Mouse (Mus musculus) limb, embryonic 11.5 days (tissue): Measurements from ENCODE around the gene Rrbp1. TPM values are rescaled to one million over a fixed set of nuclear protein-coding genes. Genes with fewer than 3 reads are reported as not detected.

ENCODE experiments used
- ATAC-seq: fragments of 200-750 bp; cut with Nextera tagmentation; 2 replicates; pipeline ENCODE4 v1.8.0; 2017; ENCODE audit warnings: low read depth; ENCODE audit not compliant: insufficient number of reproducible peaks, low FRiP score, low TSS enrichment
- DNase-seq: peaks from one replicate; pipeline ENCODE4 v3.0.0-alpha.2; 2015; ENCODE audit warnings: low spot score
- H3K27ac ChIP-seq: fragments of 300-500 bp; sonication (generic); replicated peaks from 2 replicates; pipeline ENCODE4 v1.5.1; 2014; ENCODE audit warnings: low read depth, mild to moderate bottlenecking, low read length
- H3K27me3 ChIP-seq: fragments of 300-500 bp; sonication (generic); 2 replicates; pipeline ENCODE4 v1.6.1; 2014; ENCODE audit warnings: mild to moderate bottlenecking, low read length, mixed read lengths; ENCODE audit not compliant: control insufficient read depth, insufficient read depth
- H3K36me3 ChIP-seq: fragments of 300-500 bp; sonication (generic); 2 replicates; pipeline ENCODE4 v1.6.1; 2014; ENCODE audit warnings: mild to moderate bottlenecking, low read length, moderate library complexity, mixed read lengths; ENCODE audit not compliant: control insufficient read depth, insufficient read depth
- H3K4me1 ChIP-seq: fragments of 300-500 bp; sonication (generic); 2 replicates; pipeline ENCODE4 v1.6.1; 2014; ENCODE audit warnings: low read length, mixed read lengths; ENCODE audit not compliant: control insufficient read depth, insufficient read depth
- H3K4me2 ChIP-seq: fragments of 300-500 bp; sonication (generic); 2 replicates; pipeline ENCODE4 v1.6.1; 2014; ENCODE audit warnings: low read depth, mild to moderate bottlenecking, moderate library complexity; ENCODE audit not compliant: severe bottlenecking
- H3K4me3 ChIP-seq: fragments of 300-500 bp; sonication (generic); 2 replicates; pipeline ENCODE4 v1.5.1; 2014; ENCODE audit warnings: low read depth, low read length
- H3K9ac ChIP-seq: fragments of 300-500 bp; sonication (generic); 2 replicates; pipeline ENCODE4 v1.6.1; 2014; ENCODE audit warnings: mild to moderate bottlenecking, low read length
- H3K9me3 ChIP-seq: fragments of 300-500 bp; sonication (generic); 2 replicates; pipeline ENCODE4 v1.6.1; 2016; ENCODE audit warnings: low read length; ENCODE audit not compliant: control insufficient read depth
- WGBS: fragments of 180-500 bp; shearing (Covaris S2); extraction: QIAGEN DNeasy Blood & Tissue Kit; methylation state at CpG from one replicate; pipeline ENCODE4 v1.1.7; 2014; 5-methylcytosine and 5-hydroxymethylcytosine counted together
- polyA plus RNA-seq: library from polyadenylated mRNA; unstranded; fragments of >200 nt; fragmentation: Nextera tagmentation; extraction: Ambion mirVana; gene quantifications from 2 replicates; pipeline ENCODE4 v1.2.1, GENCODE M21; 2014

Rrbp1 gene
- polyA plus RNA-seq, 1 experiment from 2014 or later: 57.0 TPM

GRCm38 (mm10) chr2:144032664-144033063 is 21.6 kb upstream of the Rrbp1 start, which contains the start of gene Banf2:
Gene Banf2 (plus strand): TSS chr2:144033059.
- 94% methylated on average over 2 of the region's 2 CpGs for WGBS
- no peak for ATAC-seq
- no peak within 1 kb of the TSS for H3K4me2 ChIP-seq
- no peak within 1 kb of the TSS for H3K4me3 ChIP-seq
- H3K9me3 ChIP-seq: no peaks in the 10 kb centered on the region
- no peak for DNase-seq
- H3K36me3 ChIP-seq: no peaks in the 10 kb centered on the region
- no peak within 1 kb of the TSS for H3K27ac ChIP-seq
- H3K27me3 ChIP-seq: no peaks in the 10 kb centered on the region
- no peak within 1 kb of the TSS for H3K9ac ChIP-seq
- no peaks in the 10 kb centered on the region for H3K4me1 ChIP-seq

GRCm38 (mm10) chr2:144030791-144031190 is 19.7 kb upstream of the Rrbp1 start:
- no peaks in the 10 kb centered on the region for H3K4me1 ChIP-seq
- H3K9me3 ChIP-seq: no peaks in the 10 kb centered on the region
- H3K9ac ChIP-seq: no peak overlapping the region
- no peak overlapping the region for H3K4me3 ChIP-seq
- no peaks in the 10 kb centered on the region for H3K36me3 ChIP-seq
- no peak overlapping the region for H3K27ac ChIP-seq
- DNase-seq: no peak
- 88% methylated on average over 7 of the region's 7 CpGs for WGBS
- no peak overlapping the region for H3K4me2 ChIP-seq
- ATAC-seq: no peak
- no peaks in the 10 kb centered on the region for H3K27me3 ChIP-seq

- no peak overlapping the region for H3K9ac ChIP-seq
- H3K4me1 ChIP-seq: peaks cover 3% of the 10 kb centered on the region; the same call in 1 of the 2 replicates
- no peaks in the 10 kb centered on the region for H3K9me3 ChIP-seq
- H3K27ac ChIP-seq: no peak overlapping the region
- ATAC-seq (no peak), DNase-seq (no peak)
- no peaks in the 10 kb centered on the region for H3K36me3 ChIP-seq
- no peak overlapping the region for H3K4me3 ChIP-seq
- H3K27me3 ChIP-seq: no peaks in the 10 kb centered on the region
- 73% methylated on average over 4 of the region's 4 CpGs for WGBS
- no peak overlapping the region for H3K4me2 ChIP-seq
Measured at GRCm38 (mm10) chr2:144026456-144026855, 15.4 kb upstream of the Rrbp1 start.

- no peak for ATAC-seq
- H3K9ac ChIP-seq: no peak overlapping the region
- H3K27me3 ChIP-seq: no peaks in the 10 kb centered on the region
- H3K36me3 ChIP-seq: no peaks in the 10 kb centered on the region
- H3K27ac ChIP-seq: no peak overlapping the region
- H3K4me3 ChIP-seq: no peak overlapping the region
- no peak overlapping the region for H3K4me2 ChIP-seq
- DNase-seq: no peak
- peaks cover 3% of the 10 kb centered on the region; the same call in 1 of the 2 replicates for H3K4me1 ChIP-seq
- 89% methylated on average over 9 of the region's 9 CpGs for WGBS
- no peaks in the 10 kb centered on the region for H3K9me3 ChIP-seq
Measured at GRCm38 (mm10) chr2:144025361-144025760, 14.3 kb upstream of the Rrbp1 start.

- no peak for DNase-seq
- ATAC-seq: no peak
- no peaks in the 10 kb centered on the region for H3K27me3 ChIP-seq
- no peak overlapping the region for H3K4me2 ChIP-seq
- H3K9ac ChIP-seq: no peak overlapping the region
- H3K4me3 ChIP-seq: no peak overlapping the region
- WGBS: 61% methylated on average over 3 of the region's 3 CpGs
- no peak overlapping the region for H3K27ac ChIP-seq
- H3K4me1 ChIP-seq: peaks cover 3% of the 10 kb centered on the region; the same call in 1 of the 2 replicates
- H3K9me3 ChIP-seq: no peaks in the 10 kb centered on the region
- no peaks in the 10 kb centered on the region for H3K36me3 ChIP-seq
Measured at GRCm38 (mm10) chr2:144022441-144022840, 11.4 kb upstream of the Rrbp1 start.

GRCm38 (mm10) chr2:144019971-144020370 is 8.9 kb upstream of the Rrbp1 start:
- WGBS: 70% methylated on average over 2 of the region's 2 CpGs
- DNase-seq (no peak), ATAC-seq (no peak)
- H3K9me3 ChIP-seq: no peaks in the 10 kb centered on the region
- H3K27me3 ChIP-seq: no peaks in the 10 kb centered on the region
- no peaks in the 10 kb centered on the region for H3K36me3 ChIP-seq
- H3K4me3 ChIP-seq: no peak overlapping the region
- no peak overlapping the region for H3K27ac ChIP-seq
- H3K9ac ChIP-seq: no peak overlapping the region
- no peak overlapping the region for H3K4me2 ChIP-seq
- H3K4me1 ChIP-seq: peaks cover 3% of the 10 kb centered on the region; the same call in 1 of the 2 replicates

GRCm38 (mm10) chr2:144015861-144016260 is 4.8 kb upstream of the Rrbp1 start:
- Histone ChIP-seq H3K36me3 (no peaks in the 10 kb centered on the region), H3K27me3 (no peaks in the 10 kb centered on the region), H3K27ac (no peak overlapping the region), H3K9ac (no peak overlapping the region), H3K4me1 (no peaks in the 10 kb centered on the region), H3K9me3 (no peaks in the 10 kb centered on the region), H3K4me2 (no peak overlapping the region), H3K4me3 (no peak overlapping the region)
- DNase-seq (no peak), ATAC-seq (no peak)
- 83% methylated on average over 9 of the region's 9 CpGs for WGBS

- no peak for DNase-seq
- H3K4me1 ChIP-seq: peaks cover 2% of the 10 kb centered on the region; the same call in 1 of the 2 replicates
- H3K36me3 ChIP-seq: no peaks in the 10 kb centered on the region
Measured at GRCm38 (mm10) chr2:144014481-144014880, 3.4 kb upstream of the Rrbp1 start.

GRCm38 (mm10) chr2:144014051-144014450 is 3.0 kb upstream of the Rrbp1 start:
- H3K4me3 ChIP-seq: no peak overlapping the region
- WGBS: 84% methylated on average over 11 of the region's 11 CpGs
- H3K36me3 ChIP-seq: no peaks in the 10 kb centered on the region
- no peaks in the 10 kb centered on the region for H3K9me3 ChIP-seq
- peaks cover 2% of the 10 kb centered on the region; the same call in 1 of the 2 replicates for H3K4me1 ChIP-seq
- DNase-seq: no peak
- no peak for ATAC-seq
- no peak overlapping the region for H3K4me2 ChIP-seq
- no peak overlapping the region for H3K27ac ChIP-seq
- H3K9ac ChIP-seq: no peak overlapping the region
- H3K27me3 ChIP-seq: no peaks in the 10 kb centered on the region

More at GRCm38 (mm10) chr2:144014481-144014880, 3.4 kb upstream of the Rrbp1 start:
- H3K4me3 ChIP-seq: no peak overlapping the region
- no peaks in the 10 kb centered on the region for H3K27me3 ChIP-seq
- H3K9ac ChIP-seq: no peak overlapping the region
- no peak overlapping the region for H3K4me2 ChIP-seq
- H3K9me3 ChIP-seq: no peaks in the 10 kb centered on the region
- no peak overlapping the region for H3K27ac ChIP-seq
- ATAC-seq: no peak
- 72% methylated on average over 5 of the region's 5 CpGs for WGBS
